Mouse (Mus musculus): ENCODE results near the gene Gm10073.
A peak's percentile ranks its signal among the peaks of the same experiment; 100 is the strongest.
"Not testable (repeated sequence)": the region's sequence is repeated elsewhere in the genome, so short reads cannot be mapped to it uniquely, and the experiment has no call there.

Gm10073 gene

GRCm38 (mm10) chr8:106573168-106573567 is at the start of gene Gm10073:
Gene Gm10073, minus strand, starts transcription at chr8:106573461.
- H3K4me1 ChIP-seq (replicated peaks; ENCODE audit: low read depth, low read length); H3K9me3 ChIP-seq (ENCODE audit: low read length); H3K36me3 ChIP-seq (ENCODE audit: insufficient read depth, low read length); H3K27me3 ChIP-seq (ENCODE audit: insufficient read depth, low read length): not testable (repeated sequence)
- peak within 1 kb of the TSS; percentile 45 for H3K4me3 ChIP-seq (replicated peaks; ENCODE audit: low read length)

GRCm38 (mm10) chr8:106623016-106623415 is 49.8 kb upstream of the Gm10073 start:
- H3K4me1 ChIP-seq (replicated peaks; ENCODE audit: low read depth, low read length), result peaks cover 95% of the 10 kb centered on the region
- H3K9me3 ChIP-seq (ENCODE audit: low read length), result peaks cover 7% of the 10 kb centered on the region
- TF ChIP-seq NANOG (IDR thresholded peaks at IDR 0.05; ENCODE audit: borderline replicate concordance, low read length) (no peak), POU5F1 (IDR thresholded peaks at IDR 0.05; ENCODE audit: borderline replicate concordance, low read length) (no peak), CTCF (conservative IDR thresholded peaks at IDR 0.05; ENCODE audit: low read length) (no peak)
- H3K27me3 ChIP-seq (ENCODE audit: insufficient read depth, low read length), result no peaks in the 10 kb centered on the region
- peaks cover 51% of the 10 kb centered on the region for H3K36me3 ChIP-seq (ENCODE audit: insufficient read depth, low read length)
- H3K4me3 ChIP-seq (replicated peaks; ENCODE audit: low read length), result no peak overlapping the region

DNA sequence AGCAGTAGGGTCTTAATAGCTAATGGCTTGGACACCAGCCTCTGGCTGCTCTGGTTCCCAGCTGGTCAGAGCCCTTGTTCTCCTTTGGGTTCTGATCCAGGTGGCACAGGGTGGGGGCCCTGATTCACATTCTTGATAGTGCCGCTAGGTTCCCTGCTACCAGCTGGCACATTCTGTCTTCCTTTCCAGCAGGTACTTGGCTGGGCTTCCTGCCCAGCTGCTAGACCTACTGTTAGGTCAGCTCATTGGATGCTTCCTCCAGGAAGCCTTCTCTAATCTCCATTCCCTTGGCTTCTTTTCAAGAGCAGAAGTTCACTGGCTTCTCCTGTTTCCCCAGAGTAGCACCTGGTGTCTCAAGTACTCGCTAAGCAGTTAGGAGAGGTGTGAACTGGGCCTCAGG is 47.2 kb upstream of the Gm10073 start:
- H3K9me3 ChIP-seq (ENCODE audit: low read length), result peaks cover 7% of the 10 kb centered on the region
- peaks cover 96% of the 10 kb centered on the region for H3K4me1 ChIP-seq (replicated peaks; ENCODE audit: low read depth, low read length)
- no peak for TF ChIP-seq NANOG (IDR thresholded peaks at IDR 0.05; ENCODE audit: borderline replicate concordance, low read length)
- no peak for TF ChIP-seq CTCF (conservative IDR thresholded peaks at IDR 0.05; ENCODE audit: low read length)
- TF ChIP-seq POU5F1 (IDR thresholded peaks at IDR 0.05; ENCODE audit: borderline replicate concordance, low read length), result no peak
- H3K36me3 ChIP-seq (ENCODE audit: insufficient read depth, low read length), result peaks cover 43% of the 10 kb centered on the region
- peak overlapping the region; percentile 75 for H3K4me3 ChIP-seq (replicated peaks; ENCODE audit: low read length)
- H3K27me3 ChIP-seq (ENCODE audit: insufficient read depth, low read length), result no peaks in the 10 kb centered on the region

- peak overlapping the region; percentile 75 for H3K4me3 ChIP-seq (replicated peaks; ENCODE audit: low read length)
- H3K36me3 ChIP-seq (ENCODE audit: insufficient read depth, low read length), result peaks cover 40% of the 10 kb centered on the region
- H3K4me1 ChIP-seq (replicated peaks; ENCODE audit: low read depth, low read length), result peaks cover 96% of the 10 kb centered on the region
- no peaks in the 10 kb centered on the region for H3K27me3 ChIP-seq (ENCODE audit: insufficient read depth, low read length)
- TF ChIP-seq POU5F1 (IDR thresholded peaks at IDR 0.05; ENCODE audit: borderline replicate concordance, low read length) (no peak), NANOG (IDR thresholded peaks at IDR 0.05; ENCODE audit: borderline replicate concordance, low read length) (peak; percentile 7; the same call in 1 of the 2 replicates)
- peaks cover 7% of the 10 kb centered on the region for H3K9me3 ChIP-seq (ENCODE audit: low read length)
Measured at GRCm38 (mm10) chr8:106619549-106620245, 46.4 kb upstream of the Gm10073 start.

GRCm38 (mm10) chr8:106618324-106618723 is 45.1 kb upstream of the Gm10073 start:
- no peaks in the 10 kb centered on the region for H3K9me3 ChIP-seq (ENCODE audit: low read length)
- peaks cover 38% of the 10 kb centered on the region for H3K36me3 ChIP-seq (ENCODE audit: insufficient read depth, low read length)
- TF ChIP-seq POU5F1 (IDR thresholded peaks at IDR 0.05; ENCODE audit: borderline replicate concordance, low read length) (peak; percentile 26; the same call in 1 of the 2 replicates), NANOG (IDR thresholded peaks at IDR 0.05; ENCODE audit: borderline replicate concordance, low read length) (no peak), CTCF (conservative IDR thresholded peaks at IDR 0.05; ENCODE audit: low read length) (peak; percentile 12; the same call in 1 of the 2 replicates)
- H3K4me3 ChIP-seq (replicated peaks; ENCODE audit: low read length), result peak overlapping the region; percentile 75
- H3K4me1 ChIP-seq (replicated peaks; ENCODE audit: low read depth, low read length), result peaks cover 96% of the 10 kb centered on the region
- no peaks in the 10 kb centered on the region for H3K27me3 ChIP-seq (ENCODE audit: insufficient read depth, low read length)

DNA sequence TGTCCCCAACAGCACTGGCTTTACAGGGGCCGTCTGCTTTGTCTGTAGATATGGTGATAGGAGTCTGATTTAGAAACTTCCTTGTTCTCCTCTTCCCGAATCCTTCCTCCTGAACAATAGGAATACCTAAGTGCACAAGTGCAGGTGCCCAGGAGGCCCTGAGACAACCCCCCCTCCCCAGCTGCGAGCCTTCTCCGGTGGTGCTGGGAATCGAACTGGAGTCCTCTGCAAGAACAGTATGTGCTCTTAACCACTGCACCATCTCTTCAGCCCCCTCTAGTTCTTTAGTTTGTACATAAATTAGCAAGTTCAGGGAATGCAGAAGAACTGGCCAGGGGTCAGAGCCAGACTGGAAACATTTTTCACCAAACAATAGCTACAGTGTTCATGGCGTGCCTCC is 44.6 kb upstream of the Gm10073 start:
- H3K4me1 ChIP-seq (replicated peaks; ENCODE audit: low read depth, low read length), result peaks cover 96% of the 10 kb centered on the region

GRCm38 (mm10) chr8:106617196-106617595 is 43.9 kb upstream of the Gm10073 start:
- Histone ChIP-seq H3K9me3 (ENCODE audit: low read length) (no peaks in the 10 kb centered on the region), H3K4me1 (replicated peaks; ENCODE audit: low read depth, low read length) (peaks cover 96% of the 10 kb centered on the region), H3K27me3 (ENCODE audit: insufficient read depth, low read length) (no peaks in the 10 kb centered on the region), H3K36me3 (ENCODE audit: insufficient read depth, low read length) (peaks cover 36% of the 10 kb centered on the region), H3K4me3 (replicated peaks; ENCODE audit: low read length) (peak overlapping the region; percentile 75)
- no peak for TF ChIP-seq CTCF (conservative IDR thresholded peaks at IDR 0.05; ENCODE audit: low read length)
- TF ChIP-seq NANOG (IDR thresholded peaks at IDR 0.05; ENCODE audit: borderline replicate concordance, low read length), result no peak
- TF ChIP-seq POU5F1 (IDR thresholded peaks at IDR 0.05; ENCODE audit: borderline replicate concordance, low read length), result no peak

More for the DNA sequence above, 44.6 kb upstream of the Gm10073 start:
- TF ChIP-seq POU5F1 (IDR thresholded peaks at IDR 0.05; ENCODE audit: borderline replicate concordance, low read length) (no peak), CTCF (conservative IDR thresholded peaks at IDR 0.05; ENCODE audit: low read length) (no peak), NANOG (IDR thresholded peaks at IDR 0.05; ENCODE audit: borderline replicate concordance, low read length) (no peak)
- Histone ChIP-seq H3K36me3 (ENCODE audit: insufficient read depth, low read length) (peaks cover 38% of the 10 kb centered on the region), H3K27me3 (ENCODE audit: insufficient read depth, low read length) (no peaks in the 10 kb centered on the region), H3K9me3 (ENCODE audit: low read length) (no peaks in the 10 kb centered on the region), H3K4me3 (replicated peaks; ENCODE audit: low read length) (peak overlapping the region; percentile 75)

DNA sequence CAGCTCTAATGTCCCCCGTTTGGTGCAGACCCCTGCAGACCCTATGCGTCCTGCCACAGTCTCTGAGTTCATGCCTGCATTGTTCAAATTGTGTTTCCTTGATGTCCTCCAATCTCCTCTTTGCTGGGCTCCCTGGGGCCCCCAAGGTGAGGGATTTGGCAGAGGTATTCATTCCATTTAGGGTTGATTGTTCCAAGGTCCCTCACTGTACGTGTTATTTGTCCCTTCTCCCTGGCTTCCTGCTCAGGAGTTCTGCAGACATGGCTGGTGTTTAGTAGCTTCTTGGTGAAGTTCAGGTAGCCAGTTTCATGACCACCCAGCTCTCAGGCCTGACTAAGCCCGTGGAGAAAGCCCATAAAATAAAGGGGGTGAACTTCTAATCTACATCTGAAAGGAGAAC is 43.4 kb upstream of the Gm10073 start:
- TF ChIP-seq NANOG (IDR thresholded peaks at IDR 0.05; ENCODE audit: borderline replicate concordance, low read length), result peak; percentile 51
- TF ChIP-seq POU5F1 (IDR thresholded peaks at IDR 0.05; ENCODE audit: borderline replicate concordance, low read length), result 0 out of 2 replicates have a peak, but pooled peaks have one; percentile 5
- TF ChIP-seq CTCF (conservative IDR thresholded peaks at IDR 0.05; ENCODE audit: low read length), result no peak
- Histone ChIP-seq H3K4me1 (replicated peaks; ENCODE audit: low read depth, low read length) (peaks cover 96% of the 10 kb centered on the region), H3K4me3 (replicated peaks; ENCODE audit: low read length) (peak overlapping the region; percentile 75), H3K9me3 (ENCODE audit: low read length) (no peaks in the 10 kb centered on the region), H3K27me3 (ENCODE audit: insufficient read depth, low read length) (no peaks in the 10 kb centered on the region), H3K36me3 (ENCODE audit: insufficient read depth, low read length) (peaks cover 38% of the 10 kb centered on the region)
